Comparison of ENCODE assay signal across 8 mouse cellular contexts in genomic region chr2:104027458-104028138, GRCm38 (mm10). TPM values are rescaled to one million over a fixed set of nuclear protein-coding genes. Genes with fewer than 3 reads are reported as not detected.
DNase-seq lines count a peak whose midpoint lies in the region; ATAC-seq and TF ChIP-seq lines count a peak whose summit lies in the region.

Gene Fbxo3 (plus strand): TSS chr2:104027721.

- H3K4me1 ChIP-seq in brown adipose tissue, adult 24 weeks (ENCODE audit: control insufficient read depth, insufficient read depth, insufficient read length, low read length) = no peaks in the 10 kb centered on the region
- H3K4me1 ChIP-seq in heart, embryonic 13.5 days = peaks cover 29% of the 10 kb centered on the region
- H3K4me1 ChIP-seq in liver, embryonic 11.5 days (replicated peaks; ENCODE audit: control insufficient read depth, insufficient read depth, low read length) = peaks cover 19% of the 10 kb centered on the region

- H3K79me2 ChIP-seq in myocyte (ENCODE audit: control insufficient read depth, insufficient read depth) = peaks cover 18% of the 10 kb centered on the region

- ATAC-seq in erythroid progenitor cell, adult 5-6 weeks (replicated peaks; ENCODE audit: low FRiP score, poor library complexity, severe bottlenecking) = peak; percentile 85
- ATAC-seq in heart, embryonic 13.5 days (ENCODE audit: extremely low read depth, insufficient number of reproducible peaks, low FRiP score, low TSS enrichment) = peak; percentile 94
- ATAC-seq in liver, embryonic 11.5 days (replicated peaks; ENCODE audit: low FRiP score) = peak; percentile 91

- H3K4me2 ChIP-seq in heart, embryonic 13.5 days = peak within 1 kb of the TSS; percentile 91
- H3K4me2 ChIP-seq in liver, embryonic 11.5 days = peak within 1 kb of the TSS; percentile 88
- peak within 1 kb of the TSS; percentile 87 for H3K4me2 ChIP-seq in myocyte (ENCODE audit: low read depth)

- no peaks in the 10 kb centered on the region for H3K27me3 ChIP-seq in heart, embryonic 13.5 days (replicated peaks)
- H3K27me3 ChIP-seq in liver, embryonic 11.5 days (replicated peaks; ENCODE audit: control insufficient read depth, insufficient read depth, low read length) = no peaks in the 10 kb centered on the region
- peaks cover 3% of the 10 kb centered on the region for H3K27me3 ChIP-seq in myocyte (ENCODE audit: control insufficient read depth, insufficient read depth, insufficient read length)

- DNase-seq in CD4-positive helper T cell, adult 2 months (ENCODE audit: low read depth, low spot score) = peak; percentile 82
- DNase-seq in kidney, postnatal 10 days = peak; percentile 94
- DNase-seq in liver, embryonic 11.5 days (ENCODE audit: low spot score) = peak; percentile 93
- DNase-seq in spleen, postnatal 4 days (ENCODE audit: low spot score in 2 of 2) = peak; percentile 92 to 95

- peak; percentile 95 for TF ChIP-seq POLR2A in myocyte (IDR thresholded peaks at IDR 0.05; ENCODE audit: insufficient read length, low read depth)

- H3K4me3 ChIP-seq in brown adipose tissue, adult 24 weeks (ENCODE audit: insufficient read depth, low read depth, low read length) = peak within 1 kb of the TSS; percentile 98
- H3K4me3 ChIP-seq in heart, embryonic 13.5 days = peak within 1 kb of the TSS; percentile 89
- peak within 1 kb of the TSS; percentile 92 for H3K4me3 ChIP-seq in liver, embryonic 11.5 days (ENCODE audit: low read depth, low read length)
- H3K4me3 ChIP-seq in myocyte = peak within 1 kb of the TSS; percentile 94

- H3K36me3 ChIP-seq in heart, embryonic 13.5 days = peaks cover 15% of the 10 kb centered on the region
- H3K36me3 ChIP-seq in liver, embryonic 11.5 days (ENCODE audit: control insufficient read depth, insufficient read depth, low read length) = no peaks in the 10 kb centered on the region
- no peaks in the 10 kb centered on the region for H3K36me3 ChIP-seq in myocyte (ENCODE audit: control insufficient read depth, insufficient read depth)

- H3K27ac ChIP-seq in brown adipose tissue, adult 24 weeks (replicated peaks; ENCODE audit: low read depth, low read length) = peak within 1 kb of the TSS; percentile 86
- peak within 1 kb of the TSS; percentile 77 for H3K27ac ChIP-seq in heart, embryonic 13.5 days (replicated peaks)
- H3K27ac ChIP-seq in liver, embryonic 11.5 days (ENCODE audit: low read depth, low read length) = peak within 1 kb of the TSS; percentile 86

- WGBS in heart, embryonic 13.5 days = 1% methylated on average over 42 of the region's 44 CpGs
- WGBS in liver, embryonic 11.5 days = 1% methylated on average over 42 of the region's 44 CpGs

- no peaks in the 10 kb centered on the region for H3K9me3 ChIP-seq in heart, embryonic 13.5 days
- no peaks in the 10 kb centered on the region for H3K9me3 ChIP-seq in liver, embryonic 11.5 days (ENCODE audit: control insufficient read depth, low read length)

- peak within 1 kb of the TSS; percentile 98 for H3K9ac ChIP-seq in heart, embryonic 13.5 days
- H3K9ac ChIP-seq in liver, embryonic 11.5 days (ENCODE audit: low read depth, low read length) = peak within 1 kb of the TSS; percentile 100

- H3ac ChIP-seq in myocyte (ENCODE audit: control insufficient read depth, insufficient read length) = peak within 1 kb of the TSS; percentile 44

TF ChIP-seq in myocyte, 11 proteins besides CTCF, POLR2A, EP300 and RAD21:
- TF ChIP-seq MYOD1 (IDR thresholded peaks at IDR 0.05; ENCODE audit: control insufficient read depth in 1 of 3, insufficient read length in 2 of 3, low read depth in 2 of 3) (no peak), POLR2AphosphoS2 (IDR thresholded peaks at IDR 0.05; ENCODE audit: insufficient read length, low read depth) (peak; percentile 88)

RNA-seq across cellular contexts. Expression of gene Fbxo3, which starts in this region (rescaled TPM):
- 46.9 and 47.4 TPM in 2 replicates for polyA plus RNA-seq in brown adipose tissue, adult 24 weeks (2012; ENCODE audit: insufficient read depth, insufficient read length, missing spikeins)
- 84.3 and 95.2 TPM in 2 replicates for total RNA-seq in erythroid progenitor cell, adult 5-6 weeks (2015; ENCODE audit: low replicate concordance)
- total RNA-seq in erythroid progenitor cell, adult 5-6 weeks (2017; ENCODE audit: low replicate concordance) = 96.8 and 101 TPM in 2 replicates
- polyA plus RNA-seq in heart, embryonic 13.5 days (2015; fragmentation: Nextera tagmentation; extraction: Ambion mirVana) = 37.2 and 42.8 TPM in 2 replicates
- 75.0 and 85.9 TPM in 2 replicates for polyA plus RNA-seq in liver, embryonic 11.5 days (2014; fragmentation: Nextera tagmentation; extraction: Ambion mirVana)
- polyA plus RNA-seq in myocyte (2012; fragmentation: generic; extraction: Trizol) = 9.3 TPM

Comparison
In these comparisons a context has a peak if more than half of its experiments do, and no peak if none do; other contexts are left out.
1. Peak in every context shown above with its lines: DNase-seq, ATAC-seq, H3K4me3 ChIP-seq and H3K27ac ChIP-seq.